Mouse (Mus musculus) erythroblast, embryonic 14.5 days (primary cell): ENCODE measurements around the gene Ndrg4.

ENCODE experiments used
- GATA1 ChIP-seq: IDR thresholded peaks from 2 replicates; pipeline ENCODE4 v1.6.1; 2012; ENCODE audit warnings: low read length, inconsistent platforms, mixed read lengths
- TAL1 ChIP-seq: IDR thresholded peaks from 3 replicates; pipeline ENCODE4 v1.6.1; 2012; ENCODE audit warnings: low read length, inconsistent platforms, mixed read lengths

GRCm38 (mm10) chr8:95677591-95678023, 827 bp downstream of the Ndrg4 start:
- TF ChIP-seq TAL1 = no peak
- no peak for TF ChIP-seq GATA1
